Mouse (Mus musculus) adrenal gland, adult 18-20 months (tissue): ENCODE results near the gene Ext2. TPM values are rescaled to one million over a fixed set of nuclear protein-coding genes. Genes with fewer than 3 reads are reported as not detected.

Experiments used
- DNase-seq, 2 experiments: peaks; one replicate each; pipeline ENCODE4 v3.0.0; 2021 to 2022; ENCODE audit warnings: low spot score in 2 of 2
- total RNA-seq, 2 experiments: library from RNA; stranded (reverse); gene quantifications; 1 replicate in 1 of 2; 2 replicates in 1 of 2; pipeline ENCODE4 v1.2.3; 2021

Gene Ext2
- total RNA-seq, 2 experiments from 2014 or later, result 65.3 to 98.1 TPM

DNA sequence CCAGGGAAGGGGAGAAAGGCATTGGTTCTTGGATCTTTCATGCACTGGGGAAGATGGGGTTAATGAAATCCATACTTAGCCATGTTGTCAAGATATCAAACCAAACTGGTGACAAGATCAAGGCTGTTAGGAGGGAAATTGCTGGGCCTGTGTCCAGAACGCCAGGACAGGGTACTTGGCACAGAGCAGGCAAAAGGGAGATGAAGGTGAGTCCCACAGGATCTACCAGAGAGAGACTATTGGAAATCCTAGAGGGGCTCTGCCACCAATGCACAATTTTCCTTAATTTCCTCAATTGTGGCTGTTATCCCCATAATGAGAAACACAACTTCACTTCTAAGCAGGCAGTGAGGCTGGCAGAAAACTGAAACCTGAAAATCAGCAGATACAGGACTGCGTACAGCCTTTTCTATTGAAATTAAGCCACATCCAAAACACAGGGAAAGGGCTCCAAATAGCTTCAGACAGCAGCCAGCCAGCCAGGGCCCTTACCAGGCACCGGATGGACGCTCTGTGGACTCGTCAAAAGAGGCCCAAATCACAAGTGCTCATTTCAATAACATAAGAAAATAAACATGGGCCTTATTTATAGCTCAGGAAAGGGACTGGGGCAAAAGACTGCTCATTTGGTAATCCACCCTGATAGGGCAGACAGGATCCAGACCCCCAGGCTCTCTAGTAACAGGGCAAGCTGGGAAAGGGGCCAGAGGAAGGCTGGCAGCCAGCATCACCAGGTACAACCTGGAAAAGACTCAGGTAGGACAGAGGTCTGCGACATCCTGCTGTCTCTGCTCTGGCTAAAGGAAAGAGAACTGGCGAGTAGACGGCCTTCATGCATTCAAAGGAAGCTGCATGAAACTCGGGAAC lies 132.1 kb downstream of the Ext2 start:
- DNase-seq, result no peak

DNA sequence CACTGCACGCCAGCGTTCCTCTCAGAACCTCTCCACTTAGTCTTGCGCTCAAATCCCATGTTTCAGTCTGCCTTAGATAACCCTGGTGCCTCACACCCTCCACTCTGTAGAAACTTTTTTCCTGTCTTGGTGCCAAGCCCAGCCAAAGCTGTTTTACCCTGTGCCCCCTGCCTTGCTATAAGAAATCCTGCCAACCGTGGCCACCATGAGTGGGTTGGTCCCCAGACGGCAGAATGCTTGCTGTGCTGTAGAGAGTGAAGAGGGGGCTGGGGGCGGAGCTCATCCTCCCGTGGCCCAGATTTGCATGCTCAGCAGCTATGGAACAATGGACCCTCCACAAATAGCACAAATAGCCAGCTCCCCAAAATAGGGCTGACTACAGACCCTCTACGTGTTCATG lies 138.7 kb downstream of the Ext2 start:
- DNase-seq, result no peak

DNA sequence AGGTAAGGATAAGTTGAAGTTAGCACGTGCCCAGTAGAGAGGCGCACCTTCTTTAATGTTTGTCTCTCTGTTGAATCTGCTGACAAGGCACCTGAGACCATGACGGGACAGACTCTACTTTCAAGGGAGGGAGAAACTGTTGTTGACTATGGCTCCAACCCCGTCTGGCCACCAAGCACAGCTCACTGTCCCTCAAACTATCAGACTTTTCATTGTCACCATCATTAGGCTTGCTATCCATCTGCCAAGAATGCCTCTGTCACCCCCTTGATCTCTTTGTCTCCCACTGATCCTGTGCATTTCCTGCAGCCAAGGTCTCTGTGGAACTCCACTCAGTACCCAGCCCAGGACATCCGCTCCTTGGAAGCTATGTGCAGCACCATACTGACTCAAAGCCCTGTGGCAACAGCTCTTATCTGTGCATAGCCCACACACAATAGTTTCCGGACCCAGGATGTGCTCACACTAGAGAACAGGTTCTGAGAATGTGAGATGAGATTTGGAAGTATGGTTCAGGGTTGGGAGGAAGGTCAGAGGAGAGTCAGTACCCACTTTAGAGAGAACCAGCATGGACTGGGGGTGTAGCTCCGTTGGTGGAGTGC lies 139.7 kb downstream of the Ext2 start:
- DNase-seq, result no peak

DNA sequence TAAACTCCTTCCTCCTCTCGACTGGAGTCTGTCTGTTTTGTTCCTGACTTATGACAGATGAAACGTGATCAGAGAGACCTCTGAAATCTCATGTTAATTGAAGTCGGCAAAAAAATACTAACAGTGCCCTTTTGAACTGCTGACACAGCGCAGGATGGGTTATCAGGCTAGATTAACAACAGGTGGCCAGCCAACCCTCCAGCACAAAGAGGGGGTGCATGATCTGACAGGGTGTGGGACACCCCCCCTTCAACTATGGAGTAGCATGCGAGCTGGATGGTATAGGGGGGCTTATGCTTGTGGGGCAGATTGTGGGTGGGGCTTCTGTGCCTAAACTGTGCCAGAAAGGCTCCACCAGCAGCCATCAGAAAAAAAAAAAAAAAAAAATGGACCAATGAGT lies 141.0 kb downstream of the Ext2 start:
- no peak for DNase-seq

DNA sequence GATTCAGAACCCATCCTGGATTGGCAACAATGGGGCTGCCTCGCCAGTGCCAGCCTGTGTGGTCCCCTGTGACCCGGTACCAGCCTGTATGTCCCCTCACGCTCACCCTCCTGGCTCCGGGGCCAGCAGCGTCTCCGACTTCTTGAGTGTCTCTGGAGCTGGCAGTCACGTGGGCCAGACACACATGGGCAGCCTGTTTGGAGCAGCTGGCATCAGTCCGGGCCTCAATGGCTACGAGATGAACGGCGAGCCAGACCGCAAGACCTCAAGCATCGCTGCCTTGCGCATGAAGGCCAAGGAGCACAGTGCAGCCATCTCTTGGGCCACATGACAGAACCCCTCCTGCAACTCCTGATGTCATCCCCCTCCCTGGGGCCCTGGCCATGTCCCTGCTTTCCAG lies 145.1 kb downstream of the Ext2 start:
- DNase-seq, result no peak

DNA sequence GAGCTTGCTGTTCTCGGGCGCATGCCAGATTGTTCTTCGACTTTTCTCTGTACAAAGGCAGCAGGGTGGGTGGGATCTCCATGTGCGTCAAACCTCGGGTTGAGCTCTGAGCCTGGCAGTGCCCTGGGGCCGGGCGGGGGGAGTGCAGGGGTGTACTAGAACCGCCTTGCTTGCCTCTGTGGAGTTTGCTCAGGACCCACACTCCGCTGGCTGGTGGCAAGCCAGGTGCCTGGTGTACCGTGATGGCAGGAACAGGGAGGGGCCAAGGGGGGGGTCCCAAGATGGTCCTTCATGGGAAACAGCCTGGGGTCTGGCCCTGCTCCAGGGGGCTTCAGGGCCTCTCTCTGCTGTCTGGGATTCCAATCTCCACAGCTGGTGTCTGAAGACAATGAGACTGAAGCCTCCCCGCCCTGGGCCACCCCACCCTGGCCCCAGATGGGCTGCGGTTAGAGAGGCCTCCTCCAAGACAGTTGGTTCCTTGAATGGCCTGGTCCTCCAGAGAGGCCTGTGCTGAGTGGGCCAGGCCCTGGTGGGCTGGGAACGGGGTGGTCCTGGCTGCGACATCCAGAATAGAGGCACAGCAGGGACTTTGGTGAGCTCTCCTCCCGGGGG lies 150.7 kb downstream of the Ext2 start:
- DNase-seq, result no peak

DNA sequence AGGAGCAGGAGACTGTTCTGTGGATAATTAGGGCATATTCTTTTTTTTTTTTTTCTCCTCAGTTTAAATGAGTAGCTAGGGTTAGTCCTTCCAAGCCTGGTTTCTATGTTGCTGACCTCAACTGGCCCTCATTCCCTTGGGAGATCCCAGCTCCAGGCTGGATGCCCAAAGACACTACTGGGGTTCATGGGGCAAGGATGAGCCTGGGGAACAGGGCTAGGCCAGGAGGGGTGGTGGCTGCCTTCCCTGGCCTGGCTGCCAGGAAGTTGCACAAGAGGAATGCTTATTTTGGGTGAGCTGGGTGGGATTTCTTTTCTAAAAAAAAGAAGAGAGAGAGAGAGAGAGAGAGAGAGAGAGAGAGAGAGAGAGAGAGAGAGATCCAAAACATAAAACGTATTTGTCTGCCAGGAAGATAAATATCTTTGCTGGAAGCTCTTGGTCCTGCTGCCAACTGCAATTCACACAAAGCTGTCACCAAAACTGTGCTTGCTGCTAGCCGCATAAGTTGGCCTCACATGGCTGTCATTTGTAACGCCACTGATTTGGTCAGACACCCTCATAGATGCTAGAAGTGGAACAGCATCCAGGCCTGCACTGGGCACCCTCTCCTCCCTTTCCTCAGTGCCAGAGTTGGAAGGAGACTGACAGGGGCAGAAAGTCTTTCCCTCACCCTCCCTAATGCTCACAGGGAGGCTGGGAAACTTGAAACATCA lies 156.1 kb downstream of the Ext2 start:
- DNase-seq, result no peak

DNA sequence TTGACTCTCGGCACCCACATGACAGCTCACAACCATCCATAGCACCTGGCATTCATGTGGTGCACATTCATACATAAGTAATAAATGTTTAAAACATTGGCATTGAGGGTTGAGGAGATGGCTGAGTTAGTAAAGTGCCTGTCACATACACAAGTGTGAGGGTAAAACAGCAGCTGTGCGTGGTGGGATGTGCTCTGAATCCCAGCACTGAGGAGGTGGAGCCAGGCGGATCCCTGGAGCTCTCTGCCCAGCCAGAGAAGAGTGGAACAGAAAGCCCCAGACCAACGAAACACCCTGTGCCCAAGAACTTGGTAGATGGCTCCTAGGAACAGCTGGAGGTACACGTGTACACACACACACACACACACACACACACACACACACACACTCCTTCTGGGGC lies 156.9 kb downstream of the Ext2 start:
- no peak for DNase-seq

DNA sequence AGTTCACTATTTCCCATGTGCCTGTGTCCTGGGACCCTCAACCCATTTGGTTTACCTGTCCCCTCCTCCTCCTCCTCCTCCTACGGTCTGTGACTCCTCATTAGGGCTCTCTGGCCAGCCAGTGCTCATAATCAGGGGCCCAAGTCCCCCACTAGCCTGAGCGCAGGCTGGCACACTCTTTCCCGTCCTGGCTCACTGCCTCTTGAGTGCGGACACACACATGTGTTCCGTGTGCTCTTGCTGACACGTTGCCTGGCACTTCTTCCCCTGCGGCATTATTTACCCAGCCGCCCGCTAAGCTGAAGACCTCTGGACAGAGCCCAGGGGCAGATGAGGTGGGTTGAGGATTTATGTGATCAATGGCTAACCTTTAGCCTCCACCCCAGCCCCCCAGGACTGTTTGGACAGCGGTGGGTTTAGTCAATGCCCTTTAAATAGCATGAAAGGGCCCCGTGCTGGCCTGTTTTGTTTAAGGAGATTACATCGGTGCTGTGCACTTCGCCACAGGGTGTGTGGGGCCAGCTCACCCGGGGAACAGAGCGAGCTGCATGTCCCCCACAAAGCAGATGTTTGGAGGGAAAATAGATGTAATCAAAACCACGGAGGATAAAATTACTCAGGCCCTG lies 160.0 kb downstream of the Ext2 start:
- DNase-seq, result no peak

DNA sequence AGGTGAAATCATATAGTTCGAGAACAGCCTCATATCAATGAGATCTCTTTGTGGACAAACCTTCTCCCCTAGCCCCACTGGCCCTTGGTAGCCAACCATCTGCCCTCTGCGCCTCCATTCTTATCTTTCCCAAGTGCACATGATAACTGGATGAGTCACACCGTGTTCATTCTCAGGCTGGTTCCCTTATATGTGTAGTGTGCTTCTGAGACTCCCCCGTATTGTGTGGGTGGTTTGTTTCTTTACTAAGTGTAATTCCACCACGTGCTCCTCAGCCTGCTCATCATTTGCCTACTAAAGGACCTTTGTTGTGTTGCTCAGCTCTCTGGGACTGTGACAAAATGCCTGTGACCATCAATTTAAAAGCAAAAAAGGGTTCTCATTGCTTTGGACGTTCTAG lies 161.3 kb downstream of the Ext2 start:
- DNase-seq, result no peak

DNA sequence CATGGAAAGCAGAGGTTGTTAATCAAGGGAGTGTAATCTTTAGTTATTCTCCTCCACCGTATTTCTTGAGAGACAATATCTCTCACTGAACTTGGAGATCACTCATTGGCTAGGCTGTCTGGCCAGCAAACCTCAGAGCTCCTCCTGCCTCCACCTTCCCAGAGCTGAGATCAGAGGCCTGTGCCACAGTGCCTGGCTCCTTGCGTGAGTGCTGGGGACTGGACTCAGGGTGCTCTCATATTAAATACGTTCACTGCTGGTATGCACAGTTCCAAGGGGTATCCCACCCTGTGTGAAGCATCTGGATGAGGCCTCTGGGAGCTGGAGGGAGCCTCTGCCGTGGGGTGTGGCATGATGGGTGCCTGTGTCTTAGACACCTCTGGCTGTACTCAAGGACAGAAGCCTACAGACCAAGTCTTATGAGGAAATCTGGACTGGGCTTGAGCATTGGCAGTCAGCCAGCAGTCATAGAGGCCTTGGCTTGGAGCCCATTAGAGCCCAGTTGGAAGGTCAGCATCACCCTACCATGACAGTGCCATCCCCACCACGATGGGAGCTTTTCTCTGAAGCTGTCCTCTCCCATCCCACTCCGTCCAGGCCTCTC lies 162.6 kb downstream of the Ext2 start:
- peak in 1 of 2 experiments; percentile 13 for DNase-seq

DNA sequence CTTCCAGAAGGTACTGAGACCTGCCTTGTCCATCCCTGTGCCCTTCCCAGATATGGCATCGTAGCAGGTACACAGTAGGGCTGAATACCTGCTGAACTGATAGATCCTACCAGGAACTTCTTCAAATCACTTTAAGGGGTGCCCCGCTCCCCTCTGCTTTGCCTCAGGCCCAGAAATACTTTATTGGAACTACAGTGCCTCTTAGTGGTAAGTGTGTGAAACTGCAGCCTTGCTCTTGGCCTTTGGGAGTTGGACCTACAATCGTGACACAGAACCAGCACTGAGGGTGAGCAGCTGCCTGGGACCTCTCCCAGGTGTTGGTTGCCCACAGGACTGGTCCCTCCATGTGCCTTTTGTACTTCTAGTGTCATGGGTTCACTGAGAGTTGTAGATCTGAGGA lies 163.4 kb downstream of the Ext2 start:
- DNase-seq, result no peak

DNA sequence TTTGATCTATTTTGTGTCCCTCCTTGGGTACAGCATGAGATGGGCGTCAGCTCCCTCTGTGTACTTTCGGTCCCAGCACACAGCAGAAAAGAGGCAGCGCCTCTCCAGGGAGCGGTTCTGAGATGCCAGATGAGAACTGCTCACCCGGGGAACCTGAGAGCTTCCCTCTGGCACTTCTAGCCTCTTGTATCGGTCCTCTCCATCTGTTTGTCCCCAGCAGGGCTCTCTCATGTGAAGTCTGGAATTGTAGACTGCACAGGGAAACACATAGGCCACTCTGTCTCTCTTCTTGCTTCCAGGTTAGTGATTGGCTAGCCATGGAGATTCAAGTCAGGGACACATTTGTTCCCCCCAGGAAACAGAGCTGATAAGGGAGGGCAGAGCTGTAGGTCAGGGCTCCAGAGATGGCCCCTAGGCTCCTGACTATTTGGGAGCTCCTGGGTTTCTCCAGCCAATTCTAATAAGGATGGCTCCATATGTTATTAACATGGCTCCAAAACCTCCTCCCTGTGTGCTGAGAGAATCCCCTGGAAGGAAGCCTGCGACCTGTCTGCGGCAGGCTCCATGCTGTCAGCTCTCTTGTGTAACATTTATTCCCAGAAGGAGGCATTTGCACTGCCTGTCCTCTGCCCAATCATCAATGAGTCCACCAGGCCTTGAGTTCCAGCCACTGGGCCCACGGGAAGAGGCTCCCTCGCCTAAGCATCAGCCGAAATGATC lies 167.9 kb downstream of the Ext2 start:
- no peak for DNase-seq

DNA sequence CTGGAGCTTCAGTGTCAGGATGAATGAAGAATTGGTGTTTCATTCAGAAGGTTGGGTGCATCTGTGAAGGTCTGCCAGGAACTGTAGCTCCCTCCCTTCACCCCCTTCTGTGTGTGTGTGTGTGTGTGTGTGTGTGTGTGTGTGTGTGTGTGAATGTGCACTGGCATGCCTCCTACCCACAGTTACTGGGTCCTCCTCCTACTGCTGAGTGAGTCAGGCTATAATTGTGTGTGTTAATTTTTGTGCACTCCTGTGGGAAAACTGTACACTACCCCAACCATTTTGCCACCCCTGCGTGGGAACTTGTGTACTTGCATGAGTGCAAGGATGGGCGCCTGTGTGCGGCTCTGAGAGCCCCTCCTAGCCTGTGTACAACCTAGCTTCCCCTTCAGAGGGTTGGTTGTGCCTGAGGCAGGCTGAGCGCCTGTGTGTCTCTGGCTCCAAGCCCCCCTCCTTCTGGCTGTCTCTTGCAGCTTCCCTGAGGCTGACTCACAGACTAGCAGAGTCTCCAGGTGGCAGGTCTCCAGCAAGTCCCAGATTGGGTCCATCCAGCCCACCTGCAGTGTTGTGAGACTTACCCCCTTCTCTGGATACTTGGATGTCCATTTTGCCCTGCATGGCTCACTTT lies 173.0 kb downstream of the Ext2 start:
- DNase-seq, result no peak

DNA sequence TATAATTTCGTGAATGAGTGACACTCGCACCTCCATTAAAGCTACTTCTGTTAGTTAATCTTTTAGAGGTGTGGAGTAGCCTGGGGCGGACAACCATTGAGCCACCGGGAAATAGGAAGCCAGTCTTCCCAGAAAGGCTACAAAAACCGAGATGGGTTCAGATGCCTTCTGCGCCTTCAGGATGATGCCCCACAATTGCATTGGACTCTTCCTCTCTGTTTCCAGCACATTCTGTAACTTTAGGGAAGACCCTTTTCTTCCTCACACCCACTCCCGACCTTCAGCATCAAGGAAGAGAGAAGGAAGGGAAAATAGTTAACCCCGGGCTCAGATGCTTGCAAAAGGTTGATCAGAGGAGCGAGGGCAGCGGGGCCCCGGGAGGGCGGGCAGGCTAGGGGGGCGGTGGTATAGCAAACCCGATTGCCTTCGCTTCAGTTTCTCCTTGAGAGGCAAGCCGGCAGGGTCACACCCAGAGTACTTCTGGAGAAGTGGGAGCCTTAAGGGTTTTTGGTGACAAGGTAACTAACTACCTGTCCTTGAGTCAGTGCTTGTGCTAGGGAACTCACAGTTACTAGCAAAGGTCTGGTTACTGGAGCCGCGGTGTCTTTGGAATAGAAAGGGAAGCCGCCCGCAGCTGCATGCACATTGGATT lies 174.3 kb downstream of the Ext2 start:
- DNase-seq, result no peak

DNA sequence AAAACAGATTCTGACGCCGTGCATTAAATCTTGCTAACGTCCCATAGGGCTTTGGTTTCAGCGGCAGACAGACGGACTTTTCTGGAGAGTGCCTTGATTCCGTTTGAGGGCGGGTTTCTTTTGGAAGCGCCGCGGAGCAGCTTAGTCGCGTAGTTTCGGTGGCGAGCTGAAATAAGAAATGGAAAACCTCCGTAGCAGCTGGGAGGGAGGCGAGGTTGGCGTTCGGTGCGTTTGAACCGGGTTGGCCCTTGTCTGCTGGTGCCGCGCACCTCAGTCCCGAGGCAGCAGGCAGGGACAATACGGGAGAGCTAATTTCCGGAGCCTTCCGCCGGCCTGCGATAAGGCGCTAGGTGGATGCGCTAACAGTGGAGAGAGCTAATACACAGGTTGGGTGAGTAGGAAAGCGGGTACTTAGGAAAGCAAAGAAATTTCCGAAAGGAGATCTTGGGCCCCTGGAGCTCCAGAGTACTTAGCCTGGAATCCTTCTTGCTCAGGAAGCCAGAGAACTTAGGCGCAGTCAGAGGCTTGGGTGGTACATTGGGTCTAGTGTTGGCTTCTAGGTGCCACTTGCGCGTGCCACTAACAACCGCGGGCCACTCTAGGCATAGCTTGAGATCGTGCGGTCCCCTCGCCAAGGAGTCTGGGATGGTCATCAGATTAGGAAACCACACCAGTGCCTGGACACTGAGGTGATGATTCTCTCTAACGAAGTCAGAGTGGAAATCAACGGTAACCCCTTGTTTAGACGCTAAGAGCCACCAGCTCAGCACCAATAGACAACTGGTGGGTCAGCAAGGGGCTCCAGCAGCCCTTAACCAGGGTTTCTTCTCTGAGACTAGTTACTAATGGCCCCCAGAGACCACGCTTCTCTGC lies 175.1 kb downstream of the Ext2 start:
- peak in 1 of 2 experiments; percentile 10 for DNase-seq

DNA sequence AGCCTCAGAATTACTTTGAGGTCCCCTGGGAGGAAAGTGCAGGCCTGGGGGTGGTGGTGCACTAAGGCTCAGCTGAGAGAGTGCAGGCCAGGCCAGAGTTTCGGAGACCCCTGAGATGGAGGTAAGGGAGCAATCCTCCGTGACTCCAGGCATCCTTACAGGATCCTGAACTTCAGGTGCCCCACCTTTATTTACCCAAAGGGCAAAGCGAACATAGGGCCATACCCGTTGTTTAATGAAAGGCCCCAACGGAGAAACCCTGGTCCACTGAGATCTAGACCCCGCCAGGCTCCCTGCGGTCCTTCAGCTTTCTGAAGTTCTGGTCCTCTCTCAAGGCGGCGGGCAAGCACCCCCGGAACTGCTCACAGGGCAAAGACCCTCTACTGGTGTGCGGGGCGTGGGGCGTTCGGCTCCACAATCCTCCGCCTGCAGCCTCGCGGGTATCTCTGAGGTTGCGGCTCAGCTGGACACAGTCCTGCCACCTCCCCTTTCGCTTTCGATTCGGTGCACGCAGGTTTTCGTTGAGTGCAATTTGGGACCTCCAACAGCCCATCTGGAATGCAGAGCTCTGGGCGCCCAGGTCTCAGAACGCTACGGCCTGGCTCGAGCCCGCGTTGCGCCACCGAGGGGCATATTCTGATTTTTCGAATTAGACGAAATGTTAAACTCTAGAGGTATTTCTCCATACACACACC lies 176.6 kb downstream of the Ext2 start:
- no peak for DNase-seq

DNA sequence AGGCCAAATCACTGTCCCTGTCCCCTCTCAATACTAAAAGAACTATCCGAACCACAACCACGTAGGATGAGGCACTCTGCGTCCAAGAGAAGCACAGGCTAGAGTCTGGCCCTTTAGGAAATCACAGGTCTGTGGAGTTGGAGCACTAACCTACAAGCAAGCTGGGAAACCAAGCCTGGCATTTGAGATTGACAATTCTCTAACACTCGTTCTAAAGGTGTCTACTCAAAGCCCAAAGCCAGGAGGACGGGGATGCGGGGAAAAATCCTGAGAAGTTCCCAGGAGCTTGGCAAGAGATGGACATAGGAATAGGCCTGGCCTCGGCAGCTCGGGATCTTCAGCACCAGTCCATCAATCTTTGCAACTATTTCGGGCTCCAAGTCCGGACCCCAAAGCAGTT lies 177.2 kb downstream of the Ext2 start:
- DNase-seq, result no peak
